Mouse (Mus musculus) bone marrow, adult 2 months (tissue): ENCODE measurements around the gene Krt27. TPM values are rescaled to one million over a fixed set of nuclear protein-coding genes. Genes with fewer than 3 reads are reported as not detected.

Source experiments
- H3K27ac ChIP-seq: fragments of 200-500 bp; 2 replicates; pipeline ENCODE4 v1.5.1; 2012; ENCODE audit warnings: low read depth, mild to moderate bottlenecking, control low read depth, inconsistent platforms, low read length; ENCODE audit not compliant: control insufficient read depth, poor library complexity, insufficient read depth
- H3K4me1 ChIP-seq: fragments of 200-500 bp; 2 replicates; pipeline ENCODE4 v1.6.1; 2011; ENCODE audit warnings: low read length; ENCODE audit not compliant: control insufficient read depth, insufficient read depth
- H3K4me3 ChIP-seq: fragments of 200-500 bp; replicated peaks from 2 replicates; pipeline ENCODE3; 2011; ENCODE audit warnings: mild to moderate bottlenecking, low read depth, low read length, control low read depth; ENCODE audit not compliant: control insufficient read depth
- CTCF ChIP-seq: fragments of 200-500 bp; IDR thresholded peaks from 2 replicates; pipeline ENCODE4 v1.5.1; 2011; ENCODE audit warnings: low read length, control low read depth; ENCODE audit not compliant: control insufficient read depth, insufficient read depth
- POLR2A ChIP-seq: fragments of 200-500 bp; IDR thresholded peaks from 2 replicates; pipeline ENCODE4 v1.6.1; 2011; ENCODE audit warnings: low read depth, mild to moderate bottlenecking, control low read depth, low read length, borderline replicate concordance; ENCODE audit not compliant: control insufficient read depth
- WGBS: fragments of 180-500 bp; shearing (Covaris S2); methylation state at CpG from one replicate; pipeline ENCODE4 v1.1.7; 2018; 5-methylcytosine and 5-hydroxymethylcytosine counted together
- polyA plus RNA-seq: library from polyadenylated mRNA; stranded (reverse); fragments of >200 nt; gene quantifications from 2 replicates; pipeline ENCODE4 v1.2.4, GENCODE M21; 2011; ENCODE audit warnings: low replicate concordance; ENCODE audit not compliant: missing spikeins, insufficient read depth, insufficient read length

The Krt27 gene
- polyA plus RNA-seq, 1 experiment = 2.6 TPM

DNA sequence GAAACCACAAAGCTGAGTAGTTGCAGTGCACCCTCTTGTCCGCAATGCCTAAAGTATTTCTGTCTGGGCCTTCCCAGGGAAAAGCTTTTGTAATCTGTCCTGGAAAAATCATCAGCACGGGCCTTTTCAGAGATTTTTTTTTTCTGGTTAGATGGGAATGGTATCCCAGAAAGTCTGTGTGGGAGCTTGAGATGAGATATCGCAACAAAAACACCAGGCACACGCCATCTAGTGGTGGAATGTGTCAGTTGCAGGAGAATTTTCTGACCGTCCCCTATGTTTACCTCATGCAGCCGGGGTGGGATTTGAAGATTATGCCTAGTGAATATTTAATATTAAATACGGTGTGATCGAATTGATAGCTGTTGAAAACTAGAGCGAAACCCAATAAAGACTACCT is 13.5 kb upstream of the Krt27 start:
- WGBS = 19% methylated on average over 9 of the region's 9 CpGs
- peak; percentile 21; the same call in 1 of the 2 replicates for TF ChIP-seq CTCF
- TF ChIP-seq POLR2A = no peak
- no peak overlapping the region for H3K4me3 ChIP-seq
- no peak overlapping the region for H3K27ac ChIP-seq
- no peaks in the 10 kb centered on the region for H3K4me1 ChIP-seq

DNA sequence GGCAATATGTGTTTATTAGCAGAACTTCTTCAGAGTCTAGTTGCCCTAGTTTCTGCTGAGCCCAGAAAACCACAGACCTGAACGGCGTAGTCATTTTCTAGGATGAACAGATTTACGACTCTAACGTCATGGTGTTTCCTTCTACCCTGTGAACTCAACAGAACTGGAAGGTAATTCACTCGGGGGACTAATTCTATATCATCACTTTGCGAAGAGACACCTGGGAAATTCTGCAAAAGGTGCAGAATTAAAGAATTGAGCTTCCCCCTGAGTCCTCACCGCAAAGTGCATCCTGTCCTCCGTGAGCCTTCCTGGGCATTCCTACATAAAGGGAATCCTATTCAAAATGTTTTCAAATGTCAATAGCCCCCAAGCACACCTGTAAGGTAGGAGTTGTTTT is 10.5 kb upstream of the Krt27 start:
- WGBS = 31% methylated on average over 8 of the region's 8 CpGs
- no peak overlapping the region for H3K4me3 ChIP-seq
- H3K4me1 ChIP-seq = no peaks in the 10 kb centered on the region
- no peak for TF ChIP-seq POLR2A
- H3K27ac ChIP-seq = no peak overlapping the region

DNA sequence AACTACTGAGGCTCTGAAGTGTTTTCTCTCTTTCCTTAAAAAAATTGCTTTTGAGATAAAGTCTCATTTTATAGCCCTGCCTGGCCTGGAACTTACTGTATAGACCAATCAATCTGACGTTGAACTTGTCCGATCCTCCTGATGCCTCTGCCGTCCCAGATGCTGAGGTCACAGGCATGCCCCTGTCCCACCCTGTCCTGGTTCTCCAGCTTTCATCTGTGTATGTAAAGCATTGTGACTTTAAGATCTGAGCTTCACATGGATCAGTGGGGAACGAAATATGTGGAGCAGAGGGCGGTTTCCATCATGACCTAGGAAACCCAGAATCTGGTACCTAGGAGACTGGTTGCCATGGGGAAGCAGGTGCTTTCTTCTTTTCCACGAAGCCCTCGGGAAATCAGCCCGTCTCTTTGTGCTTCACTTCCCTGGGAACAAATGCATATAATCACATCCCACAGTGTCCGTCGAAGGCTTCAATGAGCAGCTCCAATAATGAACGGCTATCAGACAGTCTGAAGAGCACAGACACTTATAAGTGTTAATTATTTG is 11.5 kb downstream of the Krt27 start:
- WGBS = 83% methylated on average over 11 of the region's 11 CpGs
- no peak overlapping the region for H3K4me3 ChIP-seq

DNA sequence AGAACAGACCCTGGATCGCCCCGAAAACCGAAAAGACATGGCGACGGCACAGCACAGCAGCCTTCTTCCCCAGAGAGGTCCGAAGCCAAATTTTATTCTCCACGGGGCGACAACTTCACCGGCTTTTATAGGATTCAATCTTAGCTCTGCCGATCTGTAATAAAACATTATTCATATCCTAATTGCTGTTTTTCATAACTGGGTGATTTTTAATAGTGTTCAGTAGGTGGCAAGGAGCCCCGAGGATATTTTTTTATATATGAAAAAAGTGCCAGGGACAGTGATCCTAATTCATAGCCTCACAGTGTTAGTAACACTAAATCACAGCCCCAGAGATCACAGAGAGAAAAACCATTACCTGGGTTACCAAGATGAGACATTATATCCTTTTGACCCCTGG is 13.0 kb downstream of the Krt27 start, which contains the start of gene Krt26:
Krt26 (minus strand) TSS at position 101 of the 400 bp plus-strand sequence.
- TF ChIP-seq CTCF (no peak), POLR2A (no peak)
- Histone ChIP-seq H3K4me1 (no peaks in the 10 kb centered on the region), H3K27ac (no peak within 1 kb of the TSS), H3K4me3 (no peak within 1 kb of the TSS)
- WGBS = 88% methylated on average over 11 of the region's 11 CpGs

More for the DNA sequence above, 11.5 kb downstream of the Krt27 start:
- TF ChIP-seq POLR2A (no peak), CTCF (no peak)
- no peaks in the 10 kb centered on the region for H3K4me1 ChIP-seq
- H3K27ac ChIP-seq = no peak overlapping the region

DNA sequence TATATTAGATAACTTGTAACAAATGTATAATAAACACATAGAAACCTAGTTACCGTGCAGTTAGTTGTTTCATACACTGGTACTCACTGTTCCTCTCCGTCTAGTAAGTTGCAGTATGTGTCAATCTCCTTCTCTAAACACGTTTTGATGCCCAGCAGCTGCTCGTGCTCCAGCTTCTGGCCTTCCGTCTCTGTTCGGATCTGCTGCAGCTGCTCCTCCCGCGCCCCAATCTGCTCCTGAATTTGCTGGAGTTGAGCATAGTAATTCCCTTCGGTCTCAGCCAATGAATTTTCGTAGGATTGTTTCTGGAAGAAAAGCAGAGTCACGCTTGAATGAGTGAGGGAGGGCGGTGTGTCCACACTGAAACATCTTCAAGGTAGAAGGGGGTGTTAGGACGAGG is 17.5 kb downstream of the Krt27 start:
- Histone ChIP-seq H3K4me1 (no peaks in the 10 kb centered on the region), H3K4me3 (no peak overlapping the region), H3K27ac (no peak overlapping the region)
- 77% methylated on average over 13 of the region's 13 CpGs for WGBS
- TF ChIP-seq CTCF = no peak
- TF ChIP-seq POLR2A = no peak

DNA sequence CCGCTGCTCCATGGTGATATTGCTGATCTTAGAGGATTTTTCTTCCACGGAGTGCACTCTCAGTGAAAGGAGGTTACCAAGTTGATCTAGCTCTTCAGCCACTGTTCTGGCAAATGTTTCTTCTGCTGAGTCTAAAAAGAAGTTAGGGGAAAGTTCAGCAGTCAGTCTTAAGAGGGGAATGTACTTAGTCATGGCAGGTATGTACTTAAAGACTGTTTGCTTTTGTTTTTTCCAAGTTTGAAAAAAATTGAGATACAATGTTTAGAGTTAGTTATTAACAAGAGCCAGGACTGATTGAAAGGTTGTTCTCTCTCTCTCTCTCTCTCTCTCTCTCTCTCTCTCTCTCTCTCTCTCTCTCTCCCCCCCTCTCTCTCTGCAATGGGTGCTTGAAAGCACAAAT is 21.2 kb downstream of the Krt27 start:
- H3K4me1 ChIP-seq = no peaks in the 10 kb centered on the region
- H3K27ac ChIP-seq = no peak overlapping the region
- WGBS = 78% methylated on average over 2 of the region's 2 CpGs
- TF ChIP-seq CTCF (no peak), POLR2A (no peak)
- no peak overlapping the region for H3K4me3 ChIP-seq

DNA sequence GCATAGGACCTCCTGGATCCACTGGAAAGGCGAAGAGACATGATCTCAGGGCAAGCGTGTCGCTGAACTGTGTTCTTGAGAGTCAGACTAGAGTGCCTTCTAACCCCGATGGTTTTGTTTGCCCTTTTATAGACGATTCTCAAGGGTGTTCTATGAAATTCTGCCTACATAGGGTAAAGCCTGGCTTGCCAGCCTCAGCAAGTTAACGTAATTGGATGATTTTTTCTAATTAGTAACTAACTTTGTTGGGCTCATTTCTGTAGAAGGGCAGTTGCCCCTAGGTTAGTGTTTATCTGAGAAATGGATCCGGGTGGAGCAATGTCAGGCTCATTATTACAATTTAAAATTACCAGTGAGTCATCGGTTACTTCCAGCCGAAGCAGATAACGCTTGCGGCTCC is 28.1 kb downstream of the Krt27 start, which contains the start of gene Krt25:
Krt25 (minus strand) TSS at position 101 of the 400 bp plus-strand sequence.
- 86% methylated on average over 11 of the region's 11 CpGs for WGBS
- no peak for TF ChIP-seq CTCF
- TF ChIP-seq POLR2A = no peak
- no peaks in the 10 kb centered on the region for H3K4me1 ChIP-seq
- no peak within 1 kb of the TSS for H3K4me3 ChIP-seq
- no peak within 1 kb of the TSS; the same call in 1 of the 2 replicates for H3K27ac ChIP-seq

DNA sequence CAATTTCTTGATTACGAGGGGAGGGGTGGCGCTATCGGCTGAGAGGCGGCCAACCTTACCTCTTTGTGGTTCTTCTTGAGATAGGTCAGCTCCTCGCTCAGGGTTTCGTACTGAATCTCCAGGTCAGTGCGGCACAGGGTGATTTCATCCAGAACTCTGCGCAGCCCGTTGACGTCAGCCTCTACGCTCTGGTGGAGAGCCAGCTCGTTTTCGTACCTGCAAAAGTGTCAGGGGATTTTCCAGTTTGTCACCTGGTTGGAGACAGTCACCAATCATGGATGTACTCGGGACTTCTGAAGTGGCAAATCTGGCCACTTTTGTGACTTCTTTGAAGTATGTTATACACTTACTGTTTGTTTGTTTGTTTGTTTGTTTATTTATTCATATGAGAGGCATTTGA is 29.8 kb downstream of the Krt27 start:
- no peak overlapping the region for H3K4me3 ChIP-seq
- H3K27ac ChIP-seq = no peak overlapping the region
- TF ChIP-seq POLR2A = no peak
- TF ChIP-seq CTCF = no peak
- no peaks in the 10 kb centered on the region for H3K4me1 ChIP-seq
- 88% methylated on average over 14 of the region's 14 CpGs for WGBS

DNA sequence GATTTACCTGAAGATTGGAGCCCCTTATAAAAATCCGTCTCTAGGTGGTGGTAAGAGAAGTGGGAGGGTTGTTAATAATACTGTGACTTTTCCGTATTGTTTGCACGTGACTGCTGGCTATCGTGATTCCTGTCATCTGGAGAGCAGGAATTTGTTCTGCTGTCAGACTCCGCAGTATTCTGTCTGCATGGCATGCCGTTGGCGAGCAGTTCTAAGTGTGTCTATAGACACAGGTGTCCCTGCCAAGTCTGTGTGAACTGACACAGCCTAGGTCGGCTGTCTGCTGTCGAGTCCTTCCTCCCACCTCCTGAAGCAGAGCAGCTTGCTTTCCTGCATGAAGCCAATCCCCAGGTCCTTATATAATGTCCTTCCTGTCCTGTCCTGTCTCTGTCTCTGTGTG is 31.8 kb downstream of the Krt27 start:
- no peak overlapping the region for H3K27ac ChIP-seq
- H3K4me3 ChIP-seq = no peak overlapping the region
- WGBS = 68% methylated on average over 9 of the region's 9 CpGs
- H3K4me1 ChIP-seq = no peaks in the 10 kb centered on the region
- no peak for TF ChIP-seq CTCF
